Mouse (Mus musculus) 3134 (cell line): ENCODE measurements around the gene Cyp21a1.
"Not testable (repeated sequence)": the region's sequence is repeated elsewhere in the genome, so short reads cannot be mapped to it uniquely, and the experiment has no call there.

Experiments
- DNase-seq: peaks from one replicate; pipeline ENCODE4 v3.0.0-alpha.2; 2011; ENCODE audit warnings: low spot score; ENCODE audit not compliant: insufficient read length; ENCODE audit errors: extremely low read depth

The Cyp21a1 gene

GRCm38 (mm10) chr17:34804301-34804700 is at the start of gene Cyp21a1:
TSS of gene Cyp21a1 (minus strand) at chr17:34804561.
- not testable (repeated sequence) for DNase-seq

- no peak for DNase-seq
Measured at GRCm38 (mm10) chr17:34853511-34853910, 49.1 kb upstream of the Cyp21a1 start.

- no peak for DNase-seq
Measured at GRCm38 (mm10) chr17:34850517-34851125, 46.3 kb upstream of the Cyp21a1 start.

DNA sequence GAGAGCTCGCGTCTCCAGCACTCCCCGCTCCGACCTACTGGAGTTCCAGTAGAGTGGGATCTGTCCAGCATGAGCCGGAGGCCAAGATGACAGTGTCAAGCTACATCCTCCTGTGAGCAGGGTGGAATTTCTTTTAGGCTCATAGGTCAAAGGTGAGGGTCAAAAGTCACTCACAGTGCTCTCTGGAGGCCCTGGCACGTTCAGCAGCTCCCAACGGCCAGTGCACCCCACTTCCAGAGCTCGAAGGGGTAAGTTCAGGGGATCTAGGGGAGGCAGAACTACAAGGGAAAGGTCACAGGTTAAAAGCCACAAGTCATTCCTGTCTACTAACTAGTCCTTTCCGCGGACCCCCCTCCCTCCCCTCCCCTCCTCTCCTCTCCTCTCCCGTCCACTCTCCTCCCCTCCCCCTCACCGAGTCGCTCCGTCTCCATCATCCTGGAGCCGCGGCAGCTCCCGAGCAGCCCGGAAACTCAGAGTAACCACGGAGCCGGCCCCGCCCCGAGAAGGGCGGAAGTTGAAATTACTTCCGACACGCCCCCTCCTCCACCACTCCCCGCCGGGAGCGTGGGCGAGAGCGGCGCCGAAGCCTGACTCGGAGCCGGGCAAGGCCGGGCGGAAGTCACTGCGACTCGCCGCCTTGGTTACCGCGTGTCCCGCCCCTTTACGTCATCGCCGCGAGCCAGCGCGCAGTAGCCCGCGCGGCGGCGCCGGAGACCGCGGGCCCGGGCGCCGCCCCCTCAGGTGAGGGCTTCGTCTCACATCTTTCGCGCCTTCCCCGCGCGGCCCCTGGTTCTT is 45.6 kb upstream of the Cyp21a1 start, which contains the start of the genes Skiv2l and Nelfe:
TSS of gene Skiv2l (minus strand) at position 489 of the 795 bp plus-strand sequence.
TSS of gene Nelfe (plus strand) at position 670 of the 795 bp plus-strand sequence.
- peak; percentile 98 for DNase-seq

GRCm38 (mm10) chr17:34847615-34848014 is 43.3 kb upstream of the Cyp21a1 start:
- no peak for DNase-seq

DNA sequence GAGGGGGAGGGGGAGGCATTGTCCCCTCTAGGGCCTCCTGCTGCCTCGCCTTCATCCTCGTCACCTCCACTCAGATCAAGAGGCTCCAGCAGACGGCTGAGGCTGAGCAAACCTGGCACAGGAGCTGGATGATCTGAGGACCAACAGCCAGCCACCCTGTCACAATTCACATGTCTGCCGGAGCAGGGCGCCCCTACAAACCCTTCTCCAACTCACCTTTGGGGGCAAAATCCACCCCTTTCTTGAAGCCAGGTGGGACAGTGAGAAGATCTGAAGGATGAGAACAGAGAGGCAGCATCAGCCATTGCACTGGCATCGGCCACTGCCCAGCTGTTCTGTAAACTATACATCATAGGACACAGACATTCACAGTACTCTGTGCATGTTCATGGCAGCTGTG is 42.8 kb upstream of the Cyp21a1 start:
- no peak for DNase-seq

GRCm38 (mm10) chr17:34844884-34845283 is 40.5 kb upstream of the Cyp21a1 start:
- DNase-seq = no peak

DNA sequence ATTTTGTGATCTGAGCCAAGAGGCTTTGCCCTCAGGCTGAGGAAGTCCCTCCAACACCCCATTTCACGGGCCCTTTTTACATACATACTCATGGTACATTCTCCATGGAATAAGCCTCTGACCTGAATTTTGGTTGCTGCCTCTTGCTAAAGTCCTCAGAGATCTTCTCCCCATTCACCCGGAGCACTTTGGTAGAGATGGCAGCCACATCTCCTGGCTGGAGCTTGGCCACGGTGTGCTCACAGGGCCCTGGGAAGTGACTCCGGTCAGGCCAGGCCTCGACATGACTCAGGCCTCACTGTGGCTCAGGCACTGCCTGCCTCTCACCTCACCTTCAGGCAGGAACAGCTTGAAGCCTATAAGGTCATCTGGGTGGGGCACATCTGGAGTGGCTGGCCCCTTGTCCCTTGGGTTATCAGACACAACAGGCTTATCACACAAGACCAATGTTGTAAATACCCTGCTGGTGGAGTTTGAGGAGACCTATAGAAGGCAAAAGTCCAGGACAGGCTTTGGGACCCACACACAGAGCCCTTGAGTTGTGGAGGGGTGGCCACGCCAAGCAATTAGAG is 36.5 kb upstream of the Cyp21a1 start:
- no peak for DNase-seq

DNA sequence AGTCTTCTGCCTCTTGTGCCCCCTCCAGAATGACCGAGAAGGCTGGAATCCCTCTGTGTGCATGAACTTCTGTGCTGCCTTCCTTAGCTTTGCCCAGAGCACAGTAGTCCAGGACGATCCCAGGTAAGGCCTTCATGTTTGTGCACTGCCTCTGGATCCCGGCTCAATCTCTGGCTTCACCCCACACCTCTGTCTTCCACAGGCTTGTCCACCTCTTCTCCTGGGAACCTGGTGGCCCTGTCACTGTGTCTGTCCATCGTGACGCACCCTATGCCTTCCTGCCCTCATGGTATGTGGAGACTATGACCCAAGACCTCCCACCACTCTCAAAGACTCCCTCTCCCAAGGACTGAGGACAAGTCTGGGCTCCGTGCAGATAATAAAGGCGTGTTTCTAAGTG is 34.4 kb upstream of the Cyp21a1 start:
- DNase-seq = no peak

- DNase-seq = no peak
Measured at GRCm38 (mm10) chr17:34837464-34838324, 33.3 kb upstream of the Cyp21a1 start.

- peak; percentile 96 for DNase-seq
Measured at GRCm38 (mm10) chr17:34836856-34837221, 32.5 kb upstream of the Cyp21a1 start, which contains the start of the genes Stk19 and Dxo. TSS of gene Stk19 (minus strand) at chr17:34836945. TSS of gene Dxo (plus strand) at chr17:34837019.

- no peak for DNase-seq
Measured at GRCm38 (mm10) chr17:34836155-34836855, 31.9 kb upstream of the Cyp21a1 start.

- not testable (repeated sequence) for DNase-seq
Measured at GRCm38 (mm10) chr17:34830776-34831175, 26.4 kb upstream of the Cyp21a1 start.

DNA sequence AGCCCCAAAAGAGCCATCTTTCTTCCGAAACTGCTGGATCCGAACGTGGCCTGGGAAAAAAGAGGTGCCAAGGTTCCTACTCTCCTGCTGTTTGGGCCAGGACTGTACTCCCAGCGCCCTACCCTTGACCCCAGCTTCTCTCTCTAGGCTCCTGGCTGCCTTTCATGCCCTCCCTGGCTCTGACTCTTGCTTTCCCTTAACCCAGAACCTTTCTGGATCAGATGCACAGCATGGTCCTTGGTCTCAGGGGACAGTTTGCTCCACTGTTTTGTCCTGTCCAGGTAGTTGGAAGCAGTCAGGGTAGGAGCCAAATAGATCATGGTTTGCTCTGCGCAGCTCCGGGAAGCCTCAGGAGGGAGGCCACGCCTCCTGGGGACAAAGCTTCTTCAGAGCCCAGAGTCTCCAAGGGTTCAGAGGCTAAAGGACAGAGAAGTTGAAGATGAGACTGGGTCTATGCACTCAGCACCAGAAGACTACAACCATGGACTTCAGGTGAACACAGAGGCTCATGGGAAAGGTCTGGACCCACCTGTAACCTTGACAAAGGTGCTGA is 10.5 kb upstream of the Cyp21a1 start:
- DNase-seq = no peak

DNA sequence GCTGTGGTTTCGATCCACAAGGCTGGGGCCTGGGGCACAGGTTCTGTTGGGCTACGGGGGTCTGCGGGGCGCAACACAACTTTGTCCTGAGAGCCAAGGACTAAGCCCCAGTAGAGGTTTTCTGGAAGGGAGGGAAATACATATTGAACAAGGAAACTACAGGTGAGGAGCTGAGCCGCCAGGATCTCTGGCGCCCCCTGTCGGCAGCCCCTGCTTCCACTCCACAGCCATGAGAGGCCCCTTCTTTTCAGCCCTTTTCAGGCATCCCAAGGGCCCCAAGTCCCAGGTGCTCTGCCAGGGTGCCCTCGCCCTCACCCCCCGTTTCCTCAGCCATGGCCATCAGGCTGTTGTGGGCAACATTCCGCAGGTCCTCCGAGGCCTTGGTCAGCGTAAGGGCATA is 9.4 kb upstream of the Cyp21a1 start:
- DNase-seq = peak; percentile 38

DNA sequence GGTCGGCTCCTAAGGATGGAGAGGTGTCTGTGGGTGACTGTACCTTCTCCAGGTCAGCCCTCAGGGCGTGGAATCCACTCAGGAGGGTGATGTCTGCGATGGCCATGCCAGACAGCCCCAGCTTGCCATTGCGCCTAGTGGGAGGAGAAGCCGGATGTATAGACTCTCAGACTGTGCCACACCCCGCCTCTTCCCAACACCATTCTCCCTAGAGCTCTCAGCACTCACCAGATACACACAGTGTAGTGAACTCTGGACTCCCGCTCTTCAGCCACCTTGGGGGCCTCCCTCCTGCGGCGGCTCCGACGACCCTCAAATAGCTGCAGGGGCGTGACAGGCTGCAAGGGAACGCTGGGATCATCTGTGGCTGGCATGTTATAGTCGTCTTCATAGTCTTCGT is 6.9 kb upstream of the Cyp21a1 start:
- no peak for DNase-seq

DNA sequence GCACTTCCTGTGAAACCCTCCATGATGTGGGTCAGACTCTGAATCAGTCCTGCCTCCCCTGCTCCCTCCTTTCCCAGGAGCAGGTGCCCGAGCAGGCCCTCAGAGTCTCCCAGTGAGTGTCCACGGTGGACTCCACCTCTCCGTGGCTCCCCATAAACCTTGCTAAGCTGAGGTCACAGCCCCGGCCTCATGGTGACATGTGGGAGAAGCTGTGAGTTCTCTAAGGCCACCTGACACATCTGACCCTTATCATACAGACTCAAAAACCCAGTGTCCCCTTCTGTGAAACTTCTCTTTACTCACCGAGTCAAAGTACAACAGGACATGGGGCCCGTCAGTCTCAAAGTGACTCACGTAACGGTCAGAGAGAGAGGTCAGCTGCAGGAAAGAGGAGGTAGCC is 6.5 kb upstream of the Cyp21a1 start:
- DNase-seq = not testable (repeated sequence)

DNA sequence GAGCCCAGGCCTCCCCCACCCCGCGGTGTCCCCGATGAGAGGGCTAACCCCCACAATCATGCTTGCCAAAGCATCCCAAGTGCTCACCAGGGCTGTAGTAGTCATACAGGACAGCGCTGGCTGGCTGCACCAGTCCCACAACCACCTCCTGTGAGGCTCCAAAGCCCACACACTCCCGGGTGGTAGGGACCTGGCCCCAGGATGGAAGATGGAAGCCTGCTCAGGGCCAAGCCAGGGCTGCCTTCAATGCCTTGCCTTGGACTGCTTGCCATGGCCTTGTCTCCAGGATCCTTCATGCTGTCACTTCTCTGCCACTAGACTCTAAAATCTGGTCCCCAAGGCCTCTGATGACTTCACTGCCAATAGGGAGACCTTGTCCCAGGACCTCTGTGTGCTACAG is 6.0 kb upstream of the Cyp21a1 start:
- not testable (repeated sequence) for DNase-seq

DNA sequence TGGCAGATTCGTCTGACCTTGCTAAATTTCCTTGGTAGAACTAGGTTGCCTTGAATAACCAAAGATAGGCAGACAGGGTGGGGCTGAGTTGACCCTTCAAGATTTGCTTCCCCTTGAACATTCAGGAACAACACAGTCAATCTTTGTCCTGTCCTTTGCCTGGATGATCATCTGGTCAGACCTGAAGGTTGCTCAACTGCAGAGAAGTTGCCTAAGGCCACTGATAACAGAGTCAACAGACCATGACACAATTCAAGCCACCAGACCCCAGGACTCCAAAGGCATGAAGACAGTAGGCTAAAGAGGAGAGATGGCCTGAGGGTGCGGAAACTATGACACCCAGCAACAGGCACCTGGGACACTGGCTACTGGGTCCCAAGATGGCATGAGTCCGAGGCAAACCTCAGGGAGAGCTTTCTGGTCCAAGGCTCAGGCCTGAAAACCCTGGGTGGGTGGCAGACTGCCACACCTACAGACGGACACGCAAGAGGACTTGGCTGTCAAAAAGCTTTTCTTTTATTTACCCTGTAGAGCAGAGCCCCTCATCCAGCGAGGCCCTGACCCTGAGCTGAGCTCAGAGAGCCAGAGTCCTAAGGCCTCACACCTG is 4.3 kb upstream of the Cyp21a1 start:
- DNase-seq = no peak
